Mouse (Mus musculus) heart, postnatal 0 days (tissue): ENCODE measurements around the gene Themis3.

Experiments used
- CTCF ChIP-seq: IDR thresholded peaks from 2 replicates; pipeline ENCODE4 v1.5.1; 2016; ENCODE audit warnings: antibody characterized with exemption, control low read depth, low read depth
- EP300 ChIP-seq: IDR thresholded peaks from 2 replicates; pipeline ENCODE4 v1.6.1; 2016; ENCODE audit warnings: antibody characterized with exemption, low read depth

- TF ChIP-seq CTCF, result no peak
- no peak for TF ChIP-seq EP300
Measured at GRCm38 (mm10) chr17:66552690-66553089, 41.7 kb downstream of the Themis3 start.
